Mouse (Mus musculus): ENCODE results near the gene Ywhah. TPM values are rescaled to one million over a fixed set of nuclear protein-coding genes. Genes with fewer than 3 reads are reported as not detected.
A peak's percentile ranks its signal among the peaks of the same experiment; 100 is the strongest.

The Ywhah gene
- polyA plus RNA-seq, 1 experiment from 2014 or later: 431 TPM

DNA sequence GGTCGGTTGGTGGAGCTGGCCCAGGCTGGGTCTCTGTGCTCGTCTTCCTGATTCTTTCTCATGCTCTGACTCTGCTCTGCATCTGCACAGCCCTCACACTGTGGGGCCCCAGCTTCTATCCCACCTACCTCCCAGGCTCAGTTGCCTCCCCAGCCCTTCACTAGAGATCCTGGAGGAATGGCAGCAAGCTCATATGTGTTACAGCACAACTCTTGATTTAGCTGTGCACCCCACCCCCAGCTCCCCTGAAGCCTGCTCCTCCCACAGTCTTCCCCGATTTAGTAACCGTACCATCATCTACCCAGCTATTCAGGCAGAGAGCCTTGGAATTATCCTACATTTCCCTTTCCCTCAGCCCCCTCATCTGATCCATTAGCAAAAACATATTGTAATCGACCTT lies 17.5 kb upstream of the Ywhah start:
- no peak overlapping the region for H3K27ac ChIP-seq
- H3K9ac ChIP-seq: no peak overlapping the region
- H3K4me3 ChIP-seq (replicated peaks): no peak overlapping the region
- no peak for ATAC-seq (ENCODE audit: insufficient read depth, low FRiP score, low read depth)
- WGBS: 74% methylated on average over 5 of the region's 5 CpGs
- H3K36me3 ChIP-seq: no peaks in the 10 kb centered on the region
- no peaks in the 10 kb centered on the region for H3K27me3 ChIP-seq (replicated peaks)
- no peaks in the 10 kb centered on the region for H3K4me1 ChIP-seq
- no peaks in the 10 kb centered on the region for H3K9me3 ChIP-seq
- H3K4me2 ChIP-seq: no peak overlapping the region

DNA sequence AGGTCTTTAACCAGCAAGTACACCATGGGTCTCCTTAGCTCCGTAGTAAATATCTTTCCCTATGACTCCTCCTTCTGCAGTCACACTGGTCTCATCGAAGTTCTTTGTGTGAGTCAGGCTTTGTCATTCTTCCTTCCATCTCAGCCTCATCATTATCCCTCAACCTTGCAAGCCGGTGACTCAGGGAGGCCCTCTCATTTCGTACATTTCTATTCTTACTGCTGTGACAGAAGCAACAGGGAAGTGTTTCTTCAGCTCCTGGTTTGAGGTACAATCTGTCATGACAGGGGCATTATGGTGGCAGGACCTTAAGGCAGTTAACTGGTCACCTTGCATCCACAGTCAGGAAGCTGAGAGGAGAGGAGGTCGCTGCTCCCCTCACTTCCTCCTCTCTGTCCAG lies 15.8 kb upstream of the Ywhah start:
- Histone ChIP-seq H3K9me3 (no peaks in the 10 kb centered on the region), H3K9ac (no peak overlapping the region), H3K4me2 (no peak overlapping the region), H3K4me3 (replicated peaks) (no peak overlapping the region), H3K36me3 (no peaks in the 10 kb centered on the region), H3K27me3 (replicated peaks) (no peaks in the 10 kb centered on the region), H3K4me1 (no peaks in the 10 kb centered on the region), H3K27ac (no peak overlapping the region)
- 79% methylated on average over 5 of the region's 5 CpGs for WGBS
- no peak for ATAC-seq (ENCODE audit: insufficient read depth, low FRiP score, low read depth)

DNA sequence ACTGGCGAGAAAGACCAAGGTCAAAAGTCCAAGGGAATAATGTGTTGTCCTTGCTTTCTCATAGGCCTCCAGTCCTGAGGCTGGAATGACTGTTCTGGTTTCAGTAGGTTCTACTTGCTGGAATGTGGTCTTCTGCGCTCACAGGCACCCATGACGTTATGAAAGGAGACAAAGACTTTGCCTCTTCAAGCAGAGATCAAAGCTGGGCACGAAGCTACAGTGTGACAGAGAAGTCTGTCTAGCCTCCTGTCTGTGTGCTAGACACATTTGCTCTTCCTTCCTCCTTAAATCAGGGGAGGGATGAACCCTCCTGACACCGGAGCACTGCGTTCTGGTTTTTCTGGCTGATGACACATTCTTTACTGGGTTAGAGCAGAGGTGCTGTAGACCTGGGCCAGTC lies 15.1 kb upstream of the Ywhah start:
- H3K9me3 ChIP-seq: no peaks in the 10 kb centered on the region
- H3K4me1 ChIP-seq: no peaks in the 10 kb centered on the region
- no peak overlapping the region for H3K9ac ChIP-seq
- 66% methylated on average over 6 of the region's 6 CpGs for WGBS
- no peaks in the 10 kb centered on the region for H3K27me3 ChIP-seq (replicated peaks)
- no peak overlapping the region for H3K4me3 ChIP-seq (replicated peaks)
- H3K36me3 ChIP-seq: no peaks in the 10 kb centered on the region
- H3K4me2 ChIP-seq: no peak overlapping the region
- ATAC-seq (ENCODE audit: insufficient read depth, low FRiP score, low read depth): no peak
- H3K27ac ChIP-seq: no peak overlapping the region

DNA sequence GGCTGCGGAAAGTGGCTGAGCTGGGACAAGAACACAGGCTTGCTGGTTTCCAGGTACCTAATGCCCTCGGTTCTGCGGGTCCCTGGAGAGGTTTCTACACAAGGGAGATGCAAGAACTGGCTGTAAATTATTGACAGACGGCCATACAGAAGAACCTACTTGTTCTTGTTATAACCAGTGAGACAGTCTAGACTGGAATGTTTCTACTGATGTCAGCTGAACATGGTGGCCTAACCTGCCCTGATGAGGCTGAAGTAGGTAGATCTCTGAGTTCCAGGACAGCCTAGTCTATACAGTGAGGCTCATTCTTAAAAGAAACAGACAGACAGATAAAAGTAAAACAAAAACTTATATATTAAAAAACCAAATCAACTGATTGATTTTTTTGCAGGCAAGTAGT lies 14.5 kb upstream of the Ywhah start:
- no peaks in the 10 kb centered on the region for H3K36me3 ChIP-seq
- no peak overlapping the region for H3K9ac ChIP-seq
- H3K4me3 ChIP-seq (replicated peaks): no peak overlapping the region
- 75% methylated on average over 4 of the region's 4 CpGs for whole genome bisulfite sequencing
- H3K4me2 ChIP-seq: no peak overlapping the region
- H3K27me3 ChIP-seq (replicated peaks): no peaks in the 10 kb centered on the region
- H3K4me1 ChIP-seq: no peaks in the 10 kb centered on the region
- H3K9me3 ChIP-seq: no peaks in the 10 kb centered on the region
- no peak overlapping the region for H3K27ac ChIP-seq
- ATAC-seq (ENCODE audit: insufficient read depth, low FRiP score, low read depth): no peak

DNA sequence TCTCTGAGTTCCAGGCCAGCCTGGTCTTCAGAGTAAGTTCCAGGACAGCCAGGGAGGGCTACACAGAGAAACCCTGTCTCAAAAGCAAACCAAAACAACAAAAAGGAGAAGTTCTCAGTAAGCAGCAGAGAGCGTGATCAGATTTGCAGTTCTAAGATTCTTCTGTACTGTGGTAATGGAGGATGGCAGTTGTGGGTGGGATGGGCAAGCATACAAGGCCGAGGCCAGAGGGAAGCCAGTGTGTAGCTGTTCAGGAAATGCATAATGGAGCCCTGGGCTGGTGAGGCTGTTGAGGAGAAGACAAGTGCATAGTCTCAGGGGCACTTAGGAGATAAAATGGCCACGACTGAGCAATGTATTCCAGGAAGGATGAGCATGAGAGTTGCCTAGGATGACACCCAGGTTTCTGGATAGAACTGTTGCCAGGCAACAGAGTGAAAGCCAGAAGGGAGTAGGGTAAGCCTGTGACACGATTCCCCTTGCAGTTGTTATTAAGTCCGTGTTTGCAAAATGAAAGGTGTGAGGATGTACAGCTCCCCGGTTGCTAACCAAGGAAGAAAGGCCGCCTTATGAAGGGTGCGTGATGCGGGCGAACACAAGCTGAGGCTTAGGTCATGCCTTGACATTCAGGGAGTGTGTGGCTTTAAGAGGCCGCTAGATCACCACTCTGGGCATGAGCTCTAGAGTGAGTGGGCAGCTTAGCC lies 13.0 kb upstream of the Ywhah start:
- Histone ChIP-seq H3K9me3 (no peaks in the 10 kb centered on the region), H3K4me1 (0 out of 2 replicates have a peak, but pooled peaks cover 2% of the 10 kb centered on the region), H3K27ac (no peak overlapping the region), H3K4me2 (no peak overlapping the region), H3K9ac (no peak overlapping the region), H3K36me3 (no peaks in the 10 kb centered on the region), H3K4me3 (replicated peaks) (no peak overlapping the region), H3K27me3 (replicated peaks) (no peaks in the 10 kb centered on the region)
- no peak for ATAC-seq (ENCODE audit: insufficient read depth, low FRiP score, low read depth)
- WGBS: 77% methylated on average over 11 of the region's 11 CpGs

DNA sequence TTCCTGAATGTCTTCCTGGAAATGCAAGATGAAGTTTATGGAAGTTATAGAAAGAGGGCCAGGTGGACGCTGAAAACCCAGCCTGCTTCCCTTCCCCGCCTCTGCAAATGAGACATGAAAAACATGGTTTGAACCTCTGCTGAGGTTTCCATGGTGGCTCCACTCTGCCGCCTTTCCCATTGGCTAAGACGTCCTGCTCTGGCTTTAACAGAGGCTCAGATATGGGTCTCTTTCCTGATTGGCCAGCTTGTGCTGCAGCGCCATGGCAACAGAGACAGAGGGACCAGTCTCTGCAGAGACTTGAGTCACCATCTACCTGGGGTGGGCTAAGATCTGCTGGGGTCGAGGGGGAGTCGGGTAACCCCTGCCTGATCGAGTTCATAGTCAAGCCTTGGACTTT lies 11.9 kb upstream of the Ywhah start:
- WGBS: 42% methylated on average over 8 of the region's 8 CpGs
- Histone ChIP-seq H3K27ac (no peak overlapping the region), H3K4me1 (peaks cover 9% of the 10 kb centered on the region; the same call in 1 of the 2 replicates), H3K4me3 (replicated peaks) (no peak overlapping the region), H3K9ac (no peak overlapping the region), H3K27me3 (replicated peaks) (no peaks in the 10 kb centered on the region), H3K9me3 (no peaks in the 10 kb centered on the region), H3K4me2 (no peak overlapping the region), H3K36me3 (no peaks in the 10 kb centered on the region)
- no peak for ATAC-seq (ENCODE audit: insufficient read depth, low FRiP score, low read depth)

DNA sequence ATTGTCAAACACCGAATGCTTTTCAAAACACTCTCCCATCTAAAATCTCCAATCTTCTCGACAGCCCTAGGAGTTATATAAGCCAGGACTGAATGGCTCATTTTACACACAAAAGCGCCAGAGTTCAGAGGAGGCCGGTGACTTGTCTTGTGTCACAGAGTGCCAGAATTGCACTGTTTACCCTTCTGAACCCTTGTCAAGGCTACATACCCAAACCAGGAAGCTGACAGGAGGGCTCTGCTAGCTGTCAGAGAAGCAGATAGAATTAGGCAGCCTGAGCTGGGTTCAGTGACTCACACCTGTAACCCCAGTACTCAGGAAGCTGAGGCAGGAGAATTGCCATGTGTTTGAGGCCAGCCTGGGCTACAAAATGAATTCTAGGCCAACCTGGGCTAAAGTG lies 11.2 kb upstream of the Ywhah start:
- no peak overlapping the region for H3K4me3 ChIP-seq (replicated peaks)
- ATAC-seq (ENCODE audit: insufficient read depth, low FRiP score, low read depth): 0 out of 2 replicates have a peak, but pooled peaks have one; percentile 21
- no peak overlapping the region for H3K9ac ChIP-seq
- peaks cover 9% of the 10 kb centered on the region; the same call in 1 of the 2 replicates for H3K4me1 ChIP-seq
- H3K4me2 ChIP-seq: no peak overlapping the region
- 67% methylated on average over 4 of the region's 4 CpGs for WGBS
- no peak overlapping the region for H3K27ac ChIP-seq
- H3K9me3 ChIP-seq: no peaks in the 10 kb centered on the region
- no peaks in the 10 kb centered on the region for H3K36me3 ChIP-seq
- H3K27me3 ChIP-seq (replicated peaks): no peaks in the 10 kb centered on the region

DNA sequence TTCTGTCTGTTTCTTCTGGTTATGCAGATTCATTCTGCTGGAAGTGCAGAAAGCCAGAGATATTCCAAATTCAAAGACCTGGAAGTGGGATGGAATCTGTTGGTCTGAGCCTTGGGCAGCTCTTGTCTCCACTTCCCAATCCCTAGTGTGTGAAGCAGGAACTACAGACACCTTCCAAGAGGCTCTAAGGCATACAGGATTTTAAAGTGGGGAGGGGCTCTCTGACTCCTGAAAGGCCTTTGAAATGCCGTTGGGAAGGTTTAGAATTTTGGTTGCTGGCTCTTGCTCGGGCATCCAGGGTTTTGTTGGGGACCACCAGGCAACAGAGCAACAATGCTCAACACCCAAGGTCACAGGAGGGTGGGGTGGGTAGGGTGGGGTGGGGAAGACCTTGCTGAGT lies 9.3 kb upstream of the Ywhah start:
- ATAC-seq (ENCODE audit: insufficient read depth, low FRiP score, low read depth): no peak
- 60% methylated on average over 2 of the region's 2 CpGs for WGBS

DNA sequence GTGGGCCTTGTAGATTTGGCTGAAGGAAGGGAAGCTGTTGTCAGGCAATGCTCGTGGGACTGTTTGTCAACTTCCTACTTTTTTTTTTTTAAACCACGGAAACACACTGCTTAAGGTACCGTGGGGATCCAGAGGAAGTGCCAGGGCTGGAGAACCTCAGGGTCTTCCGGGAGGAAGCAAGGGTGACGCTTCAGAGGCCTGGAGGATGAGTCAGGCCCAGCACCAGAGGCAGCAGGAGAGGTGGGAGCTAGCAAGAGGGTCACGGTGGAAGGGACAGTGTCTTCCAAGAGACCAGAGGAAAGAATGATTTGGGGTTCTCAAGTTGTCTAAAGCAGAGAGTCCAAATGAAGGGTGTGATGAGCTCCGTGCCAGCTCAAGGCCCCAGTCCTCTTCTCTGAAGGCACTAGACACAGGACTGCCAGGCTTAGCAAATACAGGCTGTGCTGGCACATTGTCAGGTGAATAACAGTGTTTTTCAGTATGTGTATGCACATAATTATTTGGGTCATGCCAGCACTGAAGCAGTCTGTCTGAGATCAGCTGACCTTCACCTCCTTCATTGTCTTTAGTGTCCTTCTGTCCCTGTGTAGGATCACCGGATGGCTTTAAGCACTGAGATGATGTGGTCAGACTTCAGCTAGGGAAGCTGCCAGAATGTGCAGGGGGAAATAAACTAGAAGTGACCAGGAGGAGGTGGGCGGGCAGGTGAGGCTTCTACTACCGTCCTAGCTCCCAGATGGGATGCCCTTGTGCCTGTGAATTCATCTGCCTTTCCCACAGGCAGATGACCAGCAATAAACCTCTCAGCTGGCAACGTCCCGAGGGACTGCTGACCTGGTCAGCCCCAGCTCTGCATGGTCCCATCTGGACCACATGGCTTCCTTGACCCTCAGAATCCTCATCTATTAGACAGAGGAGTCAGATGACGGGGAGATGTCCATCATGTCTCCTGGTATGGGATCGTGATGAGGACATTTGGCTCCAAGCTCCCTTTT lies 8.5 kb upstream of the Ywhah start:
- Histone ChIP-seq H3K9me3 (no peaks in the 10 kb centered on the region), H3K27ac (peak overlapping the region; percentile 6; the same call in 1 of the 2 replicates), H3K4me3 (replicated peaks) (no peak overlapping the region), H3K4me2 (no peak overlapping the region), H3K27me3 (replicated peaks) (no peaks in the 10 kb centered on the region), H3K36me3 (no peaks in the 10 kb centered on the region), H3K4me1 (peaks cover 9% of the 10 kb centered on the region; the same call in 1 of the 2 replicates), H3K9ac (no peak overlapping the region)
- no peak for ATAC-seq (ENCODE audit: insufficient read depth, low FRiP score, low read depth)
- WGBS: 71% methylated on average over 14 of the region's 14 CpGs

More for the DNA sequence above, 9.3 kb upstream of the Ywhah start:
- Histone ChIP-seq H3K4me2 (no peak overlapping the region), H3K27me3 (replicated peaks) (no peaks in the 10 kb centered on the region), H3K27ac (no peak overlapping the region), H3K9ac (no peak overlapping the region), H3K4me1 (peaks cover 9% of the 10 kb centered on the region; the same call in 1 of the 2 replicates), H3K9me3 (no peaks in the 10 kb centered on the region), H3K36me3 (no peaks in the 10 kb centered on the region), H3K4me3 (replicated peaks) (no peak overlapping the region)

DNA sequence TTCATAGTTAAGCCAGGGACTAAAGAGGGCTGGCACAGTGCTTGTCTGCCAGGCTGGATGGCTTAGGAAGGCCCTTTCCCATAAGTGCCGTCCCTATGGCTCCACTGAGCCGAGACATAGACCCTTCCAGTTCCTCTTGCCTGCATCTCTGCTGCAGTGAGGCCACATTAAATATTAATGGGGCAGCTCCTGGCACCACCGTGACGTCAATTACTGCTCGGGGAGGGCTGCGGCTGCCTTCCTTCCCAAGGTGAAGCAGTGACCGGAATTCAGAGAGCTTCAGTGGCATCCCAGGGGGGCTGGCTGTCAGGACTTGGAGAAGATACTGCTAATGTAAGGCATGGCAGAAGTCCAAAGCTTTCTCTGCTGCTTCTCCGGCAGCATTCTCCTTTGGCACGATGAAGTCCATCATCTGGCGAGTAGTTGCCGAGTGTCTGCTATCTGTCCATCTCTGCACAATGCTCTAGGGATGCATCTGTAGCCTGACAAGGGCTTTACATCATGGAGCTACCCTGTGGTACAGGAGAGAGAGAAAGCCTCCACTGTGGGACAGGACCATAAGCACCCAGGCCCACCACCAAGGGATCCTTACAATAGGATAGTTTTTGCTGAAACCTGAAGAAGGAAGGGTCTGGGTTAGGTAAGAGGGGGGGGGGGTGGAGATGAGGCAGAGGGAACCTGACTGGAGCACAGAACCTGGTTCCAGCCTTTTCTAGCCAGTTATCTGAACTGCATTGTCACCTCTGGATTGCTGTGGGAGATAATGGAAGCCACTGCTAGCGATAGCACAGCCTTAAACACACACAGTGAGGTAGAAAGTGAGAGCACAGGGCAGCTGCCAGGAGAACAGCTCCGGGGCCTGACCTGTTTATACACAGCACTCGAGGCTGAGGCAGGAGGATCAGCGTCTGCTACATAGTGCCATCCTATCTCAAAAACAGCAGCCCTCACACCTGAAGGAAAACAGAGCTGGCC lies 7.2 kb upstream of the Ywhah start:
- Histone ChIP-seq H3K4me2 (no peak overlapping the region), H3K4me3 (replicated peaks) (no peak overlapping the region), H3K27me3 (replicated peaks) (no peaks in the 10 kb centered on the region), H3K9me3 (no peaks in the 10 kb centered on the region), H3K4me1 (peaks cover 9% of the 10 kb centered on the region; the same call in 1 of the 2 replicates), H3K9ac (no peak overlapping the region), H3K27ac (peak overlapping the region; percentile 6; the same call in 1 of the 2 replicates), H3K36me3 (no peaks in the 10 kb centered on the region)
- WGBS: 42% methylated on average over 15 of the region's 15 CpGs
- ATAC-seq (ENCODE audit: insufficient read depth, low FRiP score, low read depth): no peak

DNA sequence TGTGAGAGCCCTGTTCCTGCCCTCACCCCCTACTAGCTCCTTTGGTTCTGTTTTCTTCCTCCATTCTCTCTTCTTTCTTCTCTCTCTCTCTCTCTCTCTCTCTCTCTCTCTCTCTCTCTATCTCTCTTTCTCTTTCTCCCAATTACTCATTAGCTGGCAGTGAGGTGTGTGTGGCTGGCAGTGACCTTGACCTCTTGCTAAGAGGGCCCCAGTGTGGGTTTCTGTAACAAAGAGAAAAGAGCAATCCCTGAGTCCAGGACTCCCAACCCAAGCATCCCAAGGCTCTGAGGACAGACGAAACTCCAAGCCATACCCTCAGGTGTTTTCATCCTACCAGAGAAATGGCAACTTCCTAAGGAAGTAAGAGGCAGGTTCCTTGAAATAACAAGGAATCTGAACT lies 4.5 kb upstream of the Ywhah start:
- no peaks in the 10 kb centered on the region for H3K36me3 ChIP-seq
- H3K27ac ChIP-seq: no peak overlapping the region
- 79% methylated on average over 1 of the region's 1 CpGs for WGBS
- H3K9ac ChIP-seq: no peak overlapping the region
- H3K4me1 ChIP-seq: peaks cover 13% of the 10 kb centered on the region; the same call in 1 of the 2 replicates
- H3K4me2 ChIP-seq: no peak overlapping the region
- no peak for ATAC-seq (ENCODE audit: insufficient read depth, low FRiP score, low read depth)
- no peaks in the 10 kb centered on the region for H3K9me3 ChIP-seq
- H3K4me3 ChIP-seq (replicated peaks): no peak overlapping the region
- H3K27me3 ChIP-seq (replicated peaks): no peaks in the 10 kb centered on the region
